Mouse (Mus musculus) 3134 (cell line): Measurements from ENCODE around the gene P2ry10.
"Not testable (repeated sequence)": the region's sequence is repeated elsewhere in the genome, so short reads cannot be mapped to it uniquely, and the experiment has no call there.

Experiments
- DNase-seq: peaks from one replicate; pipeline ENCODE4 v3.0.0-alpha.2; 2011; ENCODE audit warnings: low spot score; ENCODE audit not compliant: insufficient read length; ENCODE audit errors: extremely low read depth

Gene P2ry10

DNA sequence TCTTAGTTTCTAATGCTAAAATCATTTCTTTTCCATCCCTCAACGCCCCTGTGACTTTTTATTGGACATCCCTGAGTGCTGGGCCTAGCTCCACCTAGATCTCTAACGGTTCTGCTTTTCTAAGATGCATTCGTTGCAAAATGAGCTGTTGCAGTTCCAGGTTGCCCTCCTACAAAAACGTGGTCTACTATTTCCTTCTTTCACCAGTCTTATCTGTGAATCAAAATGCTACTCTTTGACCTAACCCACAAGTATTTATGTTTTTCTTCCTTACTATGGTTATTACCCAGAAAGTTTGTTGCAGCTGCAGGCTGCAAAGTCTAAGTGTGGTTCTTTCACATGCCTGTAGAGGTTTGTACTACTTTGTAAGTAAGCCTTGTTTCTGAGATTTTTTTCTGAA, at the start of gene P2ry10:
P2ry10 (plus strand) TSS at position 316 of the 400 bp plus-strand sequence.
- no peak for DNase-seq

- no peak for DNase-seq
These were observed 49.1 kb upstream of the P2ry10 start for GRCm38 (mm10) chrX:107039146-107039545.

GRCm38 (mm10) chrX:107039635-107040034, 48.7 kb upstream of the P2ry10 start:
- DNase-seq = no peak

- DNase-seq = no peak
These were observed 45.9 kb upstream of the P2ry10 start for GRCm38 (mm10) chrX:107042367-107042766.

DNA sequence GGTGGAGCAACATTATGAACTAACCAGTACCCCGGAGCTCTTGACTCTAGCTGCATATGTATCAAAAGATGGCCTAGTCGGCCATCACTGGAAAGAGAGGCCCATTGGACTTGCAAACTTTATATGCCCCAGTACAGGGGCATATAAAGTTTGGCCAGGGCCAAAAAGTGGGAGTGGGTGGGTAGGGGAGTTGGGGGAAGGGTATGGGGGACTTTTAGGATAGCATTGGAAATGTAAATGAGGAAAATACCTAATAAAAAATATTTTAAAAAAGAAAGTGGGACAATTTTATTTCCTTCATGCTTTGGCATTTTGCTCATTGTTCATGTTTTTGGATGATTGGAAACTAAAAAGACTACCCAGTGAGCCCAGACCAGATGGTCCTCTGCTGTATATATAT, 4.9 kb upstream of the P2ry10 start:
- not testable (repeated sequence) for DNase-seq

DNA sequence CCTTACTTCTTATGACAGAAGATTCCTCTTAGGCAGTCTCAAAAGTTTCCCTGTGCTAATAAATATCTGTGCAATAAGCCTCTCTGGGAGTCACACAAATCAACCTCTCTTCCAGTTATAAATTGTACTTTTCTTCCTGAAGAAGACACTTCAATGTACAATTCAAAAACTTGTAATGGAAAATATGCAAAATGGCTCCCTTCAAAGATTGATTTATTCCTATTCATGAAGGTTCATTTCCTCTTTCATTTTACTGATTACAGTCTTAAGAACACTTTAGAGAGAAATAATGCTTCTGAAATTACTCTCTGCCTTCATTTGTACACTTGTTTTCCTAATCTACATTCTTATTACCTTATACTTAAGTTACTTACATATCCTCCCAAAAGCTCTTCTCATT, 4.0 kb upstream of the P2ry10 start:
- no peak for DNase-seq

GRCm38 (mm10) chrX:107089131-107089530, 839 bp downstream of the P2ry10 start:
- DNase-seq = no peak

DNA sequence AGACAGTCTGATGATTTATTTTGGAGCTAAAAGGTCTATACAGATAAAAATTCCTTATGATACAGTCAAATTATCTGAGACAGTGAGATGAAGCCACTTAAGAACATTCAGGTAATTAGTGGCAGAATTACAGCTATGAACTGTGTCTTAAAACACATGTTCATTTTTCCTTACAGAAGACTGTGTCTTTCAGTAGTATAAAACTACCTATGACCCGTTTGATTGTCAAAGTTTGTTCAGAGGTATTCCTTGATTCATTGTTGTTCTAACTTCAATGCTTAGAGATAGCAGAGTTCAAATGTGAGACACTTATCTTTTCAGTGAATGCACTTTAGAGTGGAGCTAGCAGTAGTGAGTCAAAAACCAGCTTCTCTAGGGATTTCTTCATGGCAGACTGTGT, 1.6 kb downstream of the P2ry10 start:
- no peak for DNase-seq

DNA sequence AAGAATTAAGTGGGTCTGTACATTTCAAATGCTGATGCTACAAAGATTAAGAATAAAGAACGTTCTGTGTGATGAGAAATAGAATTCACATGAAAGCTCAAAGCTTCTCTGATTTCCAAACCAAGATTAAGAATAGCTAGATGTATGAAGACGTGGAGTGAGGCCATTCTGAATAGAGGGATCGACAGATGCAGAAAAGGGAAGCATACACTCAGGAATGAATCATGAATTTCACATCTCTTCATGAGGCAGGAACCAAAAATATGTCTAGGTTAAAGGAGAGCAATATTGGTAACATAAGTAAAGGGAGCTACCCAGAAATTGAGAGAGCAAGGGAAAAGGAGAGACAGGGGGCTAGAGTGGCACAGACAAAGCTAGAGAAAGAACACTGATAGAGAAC, 7.3 kb downstream of the P2ry10 start:
- DNase-seq = no peak

GRCm38 (mm10) chrX:107116333-107116732, 28.0 kb downstream of the P2ry10 start:
- no peak for DNase-seq

- DNase-seq = no peak
These were observed 28.7 kb downstream of the P2ry10 start for GRCm38 (mm10) chrX:107116987-107117386.

DNA sequence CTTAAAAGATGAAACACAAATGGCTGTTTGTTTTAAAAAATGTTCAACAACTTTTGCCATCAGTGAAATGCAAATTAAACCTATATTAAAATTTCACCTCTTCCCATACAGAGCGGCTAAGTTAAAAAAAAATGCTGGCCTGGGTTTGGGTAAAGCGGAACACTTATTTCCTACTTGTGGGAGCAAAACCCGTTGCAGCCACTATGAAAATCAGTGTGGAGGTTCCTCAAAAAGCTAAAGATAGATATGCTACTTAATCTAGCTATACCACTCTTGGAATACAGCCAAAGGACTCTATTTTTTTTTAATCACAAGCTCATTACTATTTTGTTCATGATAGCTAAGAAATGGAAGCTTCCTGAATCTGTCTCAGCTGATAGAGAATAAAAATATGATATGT, 54.9 kb downstream of the P2ry10 start:
- DNase-seq = no peak

- no peak for DNase-seq
These were observed 55.6 kb downstream of the P2ry10 start for GRCm38 (mm10) chrX:107143930-107144329.

- no peak for DNase-seq
These were observed 60.4 kb downstream of the P2ry10 start, which contains the start of gene P2ry10b for GRCm38 (mm10) chrX:107148681-107149080. Gene P2ry10b (plus strand): TSS chrX:107148927.

DNA sequence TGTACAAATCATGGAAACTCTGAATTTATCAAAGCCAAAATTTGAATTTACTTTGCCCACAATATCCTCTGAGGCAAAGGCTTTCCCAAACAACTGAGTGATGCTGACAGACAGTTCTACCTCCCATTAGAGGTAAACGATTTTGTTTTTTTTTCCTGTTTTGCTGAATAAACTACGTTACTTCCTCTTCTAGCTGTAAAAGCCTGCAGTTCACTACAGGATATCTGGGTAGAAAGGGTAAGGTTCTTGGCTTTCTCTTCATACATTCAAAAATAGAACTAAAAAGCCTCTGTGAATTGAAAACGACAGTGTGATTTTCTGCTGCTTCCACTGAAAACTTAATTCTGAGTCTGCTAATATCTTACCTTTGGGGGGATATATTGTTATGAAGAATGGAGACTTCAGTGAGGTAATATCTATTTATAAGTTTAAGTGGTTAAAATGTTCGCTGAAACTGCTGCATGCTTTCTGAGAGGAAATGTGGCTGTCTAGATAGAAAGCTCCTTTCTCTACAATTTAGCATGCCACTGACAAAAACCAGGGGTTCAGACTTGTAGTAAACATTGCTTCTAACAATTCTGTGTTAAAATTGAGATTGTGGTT, 61.2 kb downstream of the P2ry10 start:
- DNase-seq = no peak

GRCm38 (mm10) chrX:107150027-107150426, 61.7 kb downstream of the P2ry10 start:
- DNase-seq = peak; percentile 0

- DNase-seq = peak; percentile 28
These were observed 62.6 kb downstream of the P2ry10 start for GRCm38 (mm10) chrX:107150752-107151515.
